7 mouse cellular contexts compared by ENCODE assay signal in genomic region chr11:97279405-97280215, GRCm38 (mm10). TPM values are rescaled to one million over a fixed set of nuclear protein-coding genes. Genes with fewer than 3 reads are reported as not detected.
DNase-seq lines count a peak whose midpoint lies in the region; ATAC-seq and TF ChIP-seq lines count a peak whose summit lies in the region.

No protein-coding gene starts in this region.

- peak overlapping the region; percentile 85 for H3K4me3 ChIP-seq in gastrocnemius, adult 2 months
- peak overlapping the region; percentile 90 for H3K4me3 ChIP-seq in hindbrain, postnatal 0 days (ENCODE audit: low read length)
- H3K4me3 ChIP-seq in megakaryocyte, embryonic 14.5 days (replicated peaks), result peak overlapping the region; percentile 95

- peak; percentile 85 for ATAC-seq in hindbrain, postnatal 0 days

- peak overlapping the region; percentile 98 for H3K9ac ChIP-seq in hindbrain, postnatal 0 days (replicated peaks; ENCODE audit: low read length)

- H3K4me1 ChIP-seq in hindbrain, postnatal 0 days (ENCODE audit: insufficient read depth, low read length), result peaks cover 13% of the 10 kb centered on the region
- H3K4me1 ChIP-seq in megakaryocyte, embryonic 14.5 days, result peaks cover 65% of the 10 kb centered on the region

- no peak for TF ChIP-seq CTCF in gastrocnemius, adult 2 months (IDR thresholded peaks at IDR 0.05)
- no peak for TF ChIP-seq CTCF in hindbrain, postnatal 0 days (IDR thresholded peaks at IDR 0.05; ENCODE audit: low read depth)

- intact Hi-C loops in gastrocnemius, adult 2 months (cut with DNase I), result loop anchor here (2.0 kb wide), 1 partner anchor 31 kb away; no protein-coding TSS in a partner anchor
- intact Hi-C loops in left cerebral cortex, postnatal 10 days (cut with DNase I), result loop anchor here (5.0 kb wide), 1 partner anchor 38 kb away; the partner anchor contains the start of gene Mrpl45

- H3K4me2 ChIP-seq in hindbrain, postnatal 0 days (ENCODE audit: low read depth, low read length), result peak overlapping the region; percentile 69

- H3K27ac ChIP-seq in gastrocnemius, adult 2 months, result peak overlapping the region; percentile 98
- H3K27ac ChIP-seq in hindbrain, postnatal 0 days, result peak overlapping the region; percentile 99

- no peaks in the 10 kb centered on the region for H3K36me3 ChIP-seq in hindbrain, postnatal 0 days (ENCODE audit: insufficient read depth, low read length)
- H3K36me3 ChIP-seq in megakaryocyte, embryonic 14.5 days (replicated peaks; ENCODE audit: low read length), result peaks cover 7% of the 10 kb centered on the region

- no peaks in the 10 kb centered on the region for H3K9me3 ChIP-seq in hindbrain, postnatal 0 days (ENCODE audit: low read length)
- no peaks in the 10 kb centered on the region for H3K9me3 ChIP-seq in megakaryocyte, embryonic 14.5 days

- H3K27me3 ChIP-seq in hindbrain, postnatal 0 days (ENCODE audit: insufficient read depth, low read length), result no peaks in the 10 kb centered on the region
- no peaks in the 10 kb centered on the region for H3K27me3 ChIP-seq in megakaryocyte, embryonic 14.5 days (replicated peaks)

- peak; percentile 83 for DNase-seq in adipocyte (ENCODE audit: low spot score)
- peak; percentile 27 to 61 for DNase-seq in cerebellum, postnatal 4 days (ENCODE audit: low spot score in 2 of 2)
- peak; percentile 69 for DNase-seq in gastrocnemius, adult 2 months
- DNase-seq in hindbrain, postnatal 0 days (ENCODE audit: low spot score), result peak; percentile 85
- peak; percentile 45 to 80 for DNase-seq in left cerebral cortex, postnatal 10 days (ENCODE audit: extremely low spot score in 1 of 2, low spot score in 2 of 2)
- peak; percentile 39 for DNase-seq in right cerebral cortex, postnatal 14 days

- 2% methylated on average over 52 of the region's 64 CpGs for WGBS in hindbrain, postnatal 0 days

RNA-seq across cellular contexts. Expression of gene Npepps, which starts 0.8 kb away (rescaled TPM):
- 10 to 100 TPM; 57.6 to 77.2 TPM for total RNA-seq in gastrocnemius, adult 2 months (2021)
- total RNA-seq in hindbrain, postnatal 0 days (2014; rRNA removed), result 35.0 and 69.2 TPM in 2 replicates
- 99.8 and 102 TPM in 2 replicates for polyA plus RNA-seq in hindbrain, postnatal 0 days (2015; fragmentation: Nextera tagmentation; extraction: Ambion mirVana)
- total RNA-seq in left cerebral cortex, postnatal 10 days (2021), result 100 to 1,000 TPM; 145 to 150 TPM
- 28.5 and 50.1 TPM in 2 replicates for polyA plus RNA-seq in megakaryocyte, embryonic 14.5 days (2012; ENCODE audit: insufficient read depth, low replicate concordance)

RNA-seq across cellular contexts. Expression of gene Mrpl45, which starts 35.9 kb away (rescaled TPM):
- 10 to 100 TPM; 34.1 to 50.7 TPM for total RNA-seq in gastrocnemius, adult 2 months (2021)
- 21.2 and 22.5 TPM in 2 replicates for total RNA-seq in hindbrain, postnatal 0 days (2014; rRNA removed)
- polyA plus RNA-seq in hindbrain, postnatal 0 days (2015; fragmentation: Nextera tagmentation; extraction: Ambion mirVana), result 35.1 and 39.5 TPM in 2 replicates
- 10 to 100 TPM; 20.4 to 23.3 TPM for total RNA-seq in left cerebral cortex, postnatal 10 days (2021)
- polyA plus RNA-seq in megakaryocyte, embryonic 14.5 days (2012; ENCODE audit: insufficient read depth, low replicate concordance), result 4.6 and 6.9 TPM in 2 replicates

Comparison
In these comparisons a context has a peak if more than half of its experiments do, and no peak if none do; other contexts are left out.
1. Peak in every context shown above with its lines: DNase-seq, ATAC-seq, H3K4me3 ChIP-seq and H3K27ac ChIP-seq.